Mouse (Mus musculus) stomach, embryonic 14.5 days (tissue): Measurements from ENCODE around the gene Slc8a1. TPM values are rescaled to one million over a fixed set of nuclear protein-coding genes. Genes with fewer than 3 reads are reported as not detected.

Source experiments
- ATAC-seq: fragments of 200-750 bp; cut with Nextera tagmentation; 2 replicates; pipeline ENCODE4 v1.8.0; 2017; ENCODE audit warnings: low read depth, moderate TSS enrichment; ENCODE audit not compliant: insufficient number of reproducible peaks, insufficient read depth, low FRiP score
- H3K27ac ChIP-seq: fragments of 300-500 bp; sonication (generic); 2 replicates; pipeline ENCODE4 v1.5.1; 2014; ENCODE audit warnings: mild to moderate bottlenecking, low read length, moderate library complexity, mixed read lengths
- H3K27me3 ChIP-seq: fragments of 300-500 bp; sonication (generic); 2 replicates; pipeline ENCODE4 v1.6.1; 2014; ENCODE audit warnings: low read length, control low read depth, mixed read lengths; ENCODE audit not compliant: control insufficient read depth, insufficient read depth
- H3K36me3 ChIP-seq: fragments of 300-500 bp; sonication (generic); 2 replicates; pipeline ENCODE4 v1.6.1; 2014; ENCODE audit warnings: mild to moderate bottlenecking, control low read depth, low read length, moderate library complexity, mixed read lengths; ENCODE audit not compliant: control insufficient read depth, insufficient read depth
- H3K4me1 ChIP-seq: fragments of 300-500 bp; sonication (generic); 2 replicates; pipeline ENCODE4 v1.6.1; 2014; ENCODE audit warnings: low read length, control low read depth, mixed read lengths; ENCODE audit not compliant: control insufficient read depth, insufficient read depth
- H3K4me2 ChIP-seq: fragments of 300-500 bp; sonication (generic); replicated peaks from 2 replicates; pipeline ENCODE4 v1.6.1; 2014; ENCODE audit warnings: low read depth, low read length, control low read depth
- H3K4me3 ChIP-seq: fragments of 300-500 bp; sonication (generic); 2 replicates; pipeline ENCODE4 v1.5.1; 2014; ENCODE audit warnings: low read depth, low read length, control low read depth
- H3K9ac ChIP-seq: fragments of 300-500 bp; sonication (generic); replicated peaks from 2 replicates; pipeline ENCODE4 v1.6.1; 2014; ENCODE audit warnings: low read depth, mild to moderate bottlenecking, control low read depth, low read length, moderate library complexity, mixed read lengths
- H3K9me3 ChIP-seq: fragments of 300-500 bp; sonication (generic); 2 replicates; pipeline ENCODE4 v1.6.1; 2016; ENCODE audit warnings: low read depth, low read length, control low read depth; ENCODE audit not compliant: control insufficient read depth
- WGBS: fragments of 180-500 bp; shearing (Covaris S2); extraction: QIAGEN DNeasy Blood & Tissue Kit; methylation state at CpG from one replicate; pipeline ENCODE4 v1.1.7; 2014; 5-methylcytosine and 5-hydroxymethylcytosine counted together
- polyA plus RNA-seq: library from polyadenylated mRNA; unstranded; fragments of >200 nt; fragmentation: Nextera tagmentation; extraction: Ambion mirVana; gene quantifications from 2 replicates; pipeline ENCODE4 v1.2.1, GENCODE M21; 2014

The Slc8a1 gene
- polyA plus RNA-seq, 1 experiment from 2014 or later, result 24.5 TPM

GRCm38 (mm10) chr17:81694977-81695376 lies 43.2 kb downstream of the Slc8a1 start:
- H3K4me1 ChIP-seq, result no peaks in the 10 kb centered on the region
- H3K27me3 ChIP-seq, result no peaks in the 10 kb centered on the region
- H3K9me3 ChIP-seq, result no peaks in the 10 kb centered on the region
- H3K9ac ChIP-seq, result no peak overlapping the region
- no peak overlapping the region for H3K4me3 ChIP-seq
- H3K27ac ChIP-seq, result no peak overlapping the region
- no peak overlapping the region for H3K4me2 ChIP-seq
- 89% methylated on average over 1 of the region's 1 CpGs for WGBS
- no peaks in the 10 kb centered on the region for H3K36me3 ChIP-seq
- no peak for ATAC-seq

- H3K4me2 ChIP-seq, result no peak overlapping the region
- H3K4me3 ChIP-seq, result no peak overlapping the region
- H3K9ac ChIP-seq, result no peak overlapping the region
- no peaks in the 10 kb centered on the region for H3K9me3 ChIP-seq
- H3K36me3 ChIP-seq, result no peaks in the 10 kb centered on the region
- H3K27me3 ChIP-seq, result no peaks in the 10 kb centered on the region
- ATAC-seq, result no peak
- H3K4me1 ChIP-seq, result no peaks in the 10 kb centered on the region
- H3K27ac ChIP-seq, result no peak overlapping the region
Observed at GRCm38 (mm10) chr17:81679616-81680015, 58.6 kb downstream of the Slc8a1 start.

- no peaks in the 10 kb centered on the region for H3K9me3 ChIP-seq
- H3K9ac ChIP-seq, result no peak overlapping the region
- H3K27me3 ChIP-seq, result no peaks in the 10 kb centered on the region
- H3K4me2 ChIP-seq, result no peak overlapping the region
- H3K4me1 ChIP-seq, result no peaks in the 10 kb centered on the region
- WGBS, result 78% methylated on average over 2 of the region's 2 CpGs
- H3K27ac ChIP-seq, result no peak overlapping the region
- no peaks in the 10 kb centered on the region for H3K36me3 ChIP-seq
- ATAC-seq, result no peak
- H3K4me3 ChIP-seq, result no peak overlapping the region
Observed at GRCm38 (mm10) chr17:81677450-81677849, 60.7 kb downstream of the Slc8a1 start.

- no peak overlapping the region for H3K4me3 ChIP-seq
- H3K4me1 ChIP-seq, result no peaks in the 10 kb centered on the region
- no peak overlapping the region for H3K4me2 ChIP-seq
- H3K9ac ChIP-seq, result no peak overlapping the region
- no peaks in the 10 kb centered on the region for H3K36me3 ChIP-seq
- H3K27me3 ChIP-seq, result 0 out of 2 replicates have a peak, but pooled peaks cover 5% of the 10 kb centered on the region
- no peaks in the 10 kb centered on the region for H3K9me3 ChIP-seq
- WGBS, result 61% methylated on average over 3 of the region's 3 CpGs
- no peak overlapping the region for H3K27ac ChIP-seq
- no peak for ATAC-seq
Observed at GRCm38 (mm10) chr17:81676203-81676602, 62.0 kb downstream of the Slc8a1 start.

GRCm38 (mm10) chr17:81671245-81671644 lies 66.9 kb downstream of the Slc8a1 start:
- Histone ChIP-seq H3K9ac (no peak overlapping the region), H3K4me2 (no peak overlapping the region), H3K27me3 (0 out of 2 replicates have a peak, but pooled peaks cover 5% of the 10 kb centered on the region), H3K27ac (no peak overlapping the region), H3K9me3 (no peaks in the 10 kb centered on the region), H3K36me3 (no peaks in the 10 kb centered on the region), H3K4me1 (no peaks in the 10 kb centered on the region), H3K4me3 (no peak overlapping the region)
- ATAC-seq, result no peak
- 38% methylated on average over 5 of the region's 5 CpGs for WGBS

- peak overlapping the region; percentile 75 for H3K9ac ChIP-seq
- no peaks in the 10 kb centered on the region for H3K9me3 ChIP-seq
- H3K36me3 ChIP-seq, result no peaks in the 10 kb centered on the region
- WGBS, result under 1% methylated on average over 69 of the region's 84 CpGs
- peak overlapping the region; percentile 70 for H3K4me3 ChIP-seq
- H3K27ac ChIP-seq, result peak overlapping the region; percentile 91
- H3K4me1 ChIP-seq, result no peaks in the 10 kb centered on the region
- H3K4me2 ChIP-seq, result peak overlapping the region; percentile 88
- peak; percentile 78 for ATAC-seq
- 0 out of 2 replicates have a peak, but pooled peaks cover 5% of the 10 kb centered on the region for H3K27me3 ChIP-seq
Observed at GRCm38 (mm10) chr17:81669816-81670691, 68.1 kb downstream of the Slc8a1 start.

- Histone ChIP-seq H3K9me3 (no peaks in the 10 kb centered on the region), H3K27me3 (0 out of 2 replicates have a peak, but pooled peaks cover 5% of the 10 kb centered on the region), H3K4me3 (peak overlapping the region; percentile 70), H3K36me3 (no peaks in the 10 kb centered on the region), H3K4me1 (no peaks in the 10 kb centered on the region), H3K4me2 (peak overlapping the region; percentile 88), H3K27ac (peak overlapping the region; percentile 91), H3K9ac (peak overlapping the region; percentile 75)
- WGBS, result 0% methylated on average over 22 of the region's 22 CpGs
- peak; percentile 69 for ATAC-seq
Observed at GRCm38 (mm10) chr17:81669062-81669815, 68.9 kb downstream of the Slc8a1 start.

GRCm38 (mm10) chr17:81668466-81668865 lies 69.7 kb downstream of the Slc8a1 start:
- H3K4me1 ChIP-seq, result no peaks in the 10 kb centered on the region
- 4% methylated on average over 2 of the region's 2 CpGs for WGBS
- H3K9me3 ChIP-seq, result no peaks in the 10 kb centered on the region
- no peak overlapping the region for H3K9ac ChIP-seq
- 0 out of 2 replicates have a peak, but pooled peaks cover 5% of the 10 kb centered on the region for H3K27me3 ChIP-seq
- H3K4me2 ChIP-seq, result peak overlapping the region; percentile 88
- H3K27ac ChIP-seq, result peak overlapping the region; percentile 91; the same call in 1 of the 2 replicates
- H3K36me3 ChIP-seq, result no peaks in the 10 kb centered on the region
- no peak for ATAC-seq
- H3K4me3 ChIP-seq, result peak overlapping the region; percentile 70
